Mouse (Mus musculus) liver (tissue): ENCODE results near the gene Dab1.

Experiments
- DNase-seq: peaks from one replicate; pipeline ENCODE4 v3.0.0-alpha.2; 2020; ENCODE audit warnings: mixed read lengths

The Dab1 gene

DNA sequence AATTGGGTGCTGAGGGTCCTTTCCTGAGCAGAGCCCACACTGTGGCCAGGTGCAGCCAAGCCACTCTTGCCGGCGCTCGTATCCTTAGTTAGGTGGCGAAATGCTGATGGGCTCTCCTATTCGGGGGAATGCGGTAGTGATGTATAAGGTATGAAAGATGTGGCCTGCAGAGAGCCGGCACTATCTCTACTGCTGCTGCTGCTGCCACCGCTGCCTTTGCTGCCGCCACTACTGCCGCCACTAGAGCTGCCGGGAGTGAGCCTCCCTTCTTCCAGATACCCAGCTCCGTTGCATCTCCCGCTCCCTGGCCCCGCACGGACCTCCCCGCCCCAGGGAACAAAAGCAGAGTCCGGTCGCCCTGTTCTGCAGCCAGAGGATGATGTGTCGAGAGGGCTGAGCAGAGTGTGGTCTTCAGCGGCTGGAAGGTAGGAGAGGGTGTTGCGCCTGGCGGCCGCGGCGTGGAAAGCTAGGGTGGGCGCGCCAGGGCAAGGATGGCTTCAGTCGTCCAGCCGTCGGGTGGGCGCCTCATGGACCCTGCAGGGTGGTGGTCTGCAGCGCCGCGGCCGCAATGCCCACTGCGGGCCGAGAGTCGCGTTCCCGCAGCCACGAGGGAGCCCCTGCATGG, at the start of gene Dab1:
Dab1 (plus strand) TSS at position 39 of the 625 bp plus-strand sequence.
- no peak for DNase-seq

DNA sequence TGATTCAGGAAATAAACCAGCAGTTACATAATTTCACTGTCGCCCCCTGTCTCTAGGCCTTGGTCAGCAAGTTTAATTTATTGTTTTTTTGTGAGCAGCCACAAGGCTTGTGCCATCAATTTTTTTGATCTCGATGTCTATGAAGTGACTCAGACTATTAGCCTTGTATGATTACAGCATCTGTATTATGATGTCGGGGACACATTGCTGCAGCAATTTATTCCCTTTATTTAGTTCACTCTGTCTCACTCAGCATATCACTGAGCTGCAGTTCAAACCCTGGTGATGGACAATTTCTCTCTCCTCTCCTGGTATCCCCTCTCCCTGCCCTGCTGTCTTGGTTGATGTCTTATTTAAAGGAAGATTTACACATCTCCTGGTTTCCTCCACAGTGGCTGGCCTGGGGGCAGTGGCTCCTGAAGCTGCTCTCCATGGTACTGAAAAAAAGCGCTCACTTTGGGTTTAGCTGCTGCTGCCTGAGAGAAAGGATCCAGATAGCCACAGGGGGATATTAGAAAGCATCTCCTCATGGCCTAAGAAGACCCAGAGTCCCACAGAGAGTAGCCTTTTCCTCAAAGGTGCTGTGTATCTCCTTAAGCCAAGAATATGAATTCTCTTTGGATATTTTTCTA, 47.3 kb upstream of the Dab1 start:
- DNase-seq: peak; percentile 14

DNA sequence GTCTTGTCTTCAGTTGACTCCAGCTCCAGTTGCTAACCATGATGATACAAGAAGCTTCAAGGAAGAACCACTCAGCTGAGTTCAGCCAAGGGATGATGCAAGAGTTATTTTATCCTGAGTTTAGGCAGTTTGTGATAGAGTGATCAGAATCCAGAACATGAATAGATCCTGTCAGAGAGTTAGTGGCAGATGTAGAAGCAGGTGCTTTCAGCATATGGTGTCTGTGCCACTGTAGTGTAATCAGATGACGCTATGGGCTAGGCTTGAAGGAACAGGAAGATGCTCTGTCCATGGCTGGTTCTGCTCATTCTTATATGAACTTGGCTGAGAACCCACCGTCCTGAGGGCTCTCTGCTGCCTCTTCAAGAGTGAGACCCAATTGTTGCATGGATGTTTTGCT, 43.6 kb upstream of the Dab1 start:
- DNase-seq: no peak

DNA sequence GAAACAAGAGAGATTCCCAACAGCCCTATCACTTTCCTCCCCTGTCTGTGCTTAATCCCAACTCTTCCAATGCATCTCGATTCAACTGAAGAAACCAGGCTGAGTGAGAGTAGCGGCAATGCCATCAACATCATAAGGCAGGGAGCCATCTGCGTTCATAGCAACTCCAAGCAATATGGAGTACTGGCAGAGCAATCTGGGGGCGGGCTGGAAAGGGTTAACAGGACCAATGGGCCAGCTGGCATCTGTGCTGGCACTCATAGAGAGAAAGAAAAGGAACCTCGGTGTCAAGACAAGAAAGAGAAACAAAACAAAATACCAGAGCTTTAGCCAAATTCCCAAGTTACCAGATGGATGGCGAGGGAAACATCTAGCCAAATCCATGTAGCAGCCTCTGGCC, 42.9 kb upstream of the Dab1 start:
- DNase-seq: no peak

DNA sequence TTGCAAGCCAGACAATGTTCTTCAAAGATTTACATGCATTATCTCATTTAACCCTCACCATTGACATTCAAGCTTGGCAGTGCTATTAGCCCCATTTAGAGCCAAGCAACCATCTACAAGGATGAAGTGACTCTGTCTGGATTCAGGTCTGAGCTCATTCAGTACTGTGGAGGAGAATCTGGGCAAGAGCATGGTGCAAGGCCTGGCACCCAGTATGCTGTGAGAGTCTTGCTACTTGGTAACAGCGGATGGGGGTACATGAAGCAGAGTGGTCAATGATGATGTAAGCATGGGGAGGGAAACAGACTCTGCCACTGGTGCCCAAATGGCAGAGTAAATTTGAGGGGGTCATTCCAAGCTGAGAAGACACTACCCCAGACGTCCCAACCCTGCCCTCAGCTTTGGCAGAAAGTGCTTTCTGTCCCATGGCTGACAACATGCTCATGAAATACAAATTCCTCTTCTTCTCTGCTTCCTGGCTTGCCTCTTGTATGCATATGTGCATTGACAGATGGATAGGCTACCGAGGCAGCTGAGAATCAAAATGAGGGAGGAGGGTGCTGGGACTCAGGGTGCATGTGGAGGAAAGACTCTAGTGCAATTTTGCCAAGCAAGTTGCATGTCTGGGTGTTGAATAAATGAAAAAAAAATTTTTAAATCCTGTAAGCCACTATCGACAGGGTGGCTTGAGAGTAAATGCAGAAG, 41.9 kb upstream of the Dab1 start:
- DNase-seq: no peak

DNA sequence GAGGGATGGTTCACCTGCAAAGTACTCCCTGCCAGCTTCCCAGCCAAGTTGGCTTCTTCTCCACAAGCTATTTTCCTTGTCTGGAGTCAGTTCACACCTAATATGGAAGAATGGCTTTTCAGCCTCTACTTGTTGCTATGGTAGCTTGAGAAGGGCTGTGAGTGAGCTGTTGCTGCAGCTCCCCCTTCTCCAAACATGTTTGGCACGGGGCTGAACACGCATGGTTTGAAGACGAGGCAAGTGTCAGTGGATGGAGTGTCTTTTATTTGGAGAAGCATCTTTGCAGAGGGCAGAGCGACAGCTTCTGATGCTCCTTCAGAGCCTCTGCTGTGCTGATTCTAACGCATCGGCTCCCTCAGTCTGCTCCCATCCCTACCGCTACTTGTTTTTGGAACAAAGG, 41.3 kb upstream of the Dab1 start:
- no peak for DNase-seq

DNA sequence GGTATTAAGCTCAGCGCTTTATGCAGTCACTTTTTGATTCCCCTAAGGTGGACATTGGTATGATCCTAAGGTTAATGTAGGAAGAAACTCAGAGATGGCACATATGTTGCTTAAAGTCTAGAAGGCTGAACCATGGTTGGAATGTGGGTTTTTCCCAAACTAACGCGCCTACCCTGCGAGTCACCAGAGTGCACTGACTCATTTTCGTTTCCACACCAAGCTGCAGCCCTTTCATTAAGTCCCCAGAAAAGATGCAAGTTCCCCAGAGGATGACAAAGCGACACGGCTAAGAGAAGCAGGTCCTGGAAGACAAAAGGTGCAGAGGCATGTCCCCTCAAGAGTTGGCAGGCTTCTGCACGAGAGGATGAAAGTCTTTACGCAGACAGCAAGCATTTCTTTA, 39.1 kb upstream of the Dab1 start:
- DNase-seq: no peak

DNA sequence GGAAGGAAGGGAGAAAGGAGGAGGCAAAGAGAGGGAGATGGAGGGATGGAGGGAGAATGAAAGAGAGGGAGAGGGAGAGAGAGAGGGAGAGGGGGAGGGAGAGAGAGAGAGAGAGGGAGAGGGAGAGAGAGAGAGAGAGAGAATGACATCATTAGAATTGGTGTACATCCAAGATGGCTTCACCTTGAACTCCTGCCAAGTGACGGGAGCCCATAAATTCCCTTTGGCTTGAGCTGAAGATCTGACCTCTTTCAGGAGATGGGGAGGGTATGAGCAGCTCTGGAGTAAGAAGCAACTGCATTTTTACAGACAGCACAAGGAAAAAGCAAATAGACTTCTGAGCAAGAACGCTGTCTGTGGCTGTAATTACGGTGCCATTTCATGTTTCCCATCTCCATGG, 4.1 kb upstream of the Dab1 start:
- no peak for DNase-seq

DNA sequence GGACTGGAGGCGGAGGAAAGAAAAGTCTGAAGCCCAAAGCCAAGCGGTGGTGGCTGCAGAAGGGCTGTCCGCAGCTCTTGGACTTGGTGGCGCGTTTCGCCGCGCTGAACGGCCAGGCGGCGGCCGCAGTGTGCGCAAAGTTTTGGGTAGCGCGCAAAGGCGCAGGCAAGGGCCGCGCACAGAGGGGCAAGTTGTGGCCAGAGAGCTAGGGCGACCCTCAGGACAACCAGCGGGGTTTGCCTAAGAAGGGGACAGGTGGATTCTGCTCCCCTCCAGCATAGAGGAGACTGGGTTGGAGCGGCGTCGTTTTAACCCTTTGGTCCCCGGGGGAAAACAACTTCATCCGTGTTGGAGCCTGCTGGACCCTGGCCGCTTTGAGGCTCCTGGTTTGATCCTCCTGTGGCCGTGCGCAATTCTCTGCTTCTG, 800 bp downstream of the Dab1 start:
- no peak for DNase-seq

DNA sequence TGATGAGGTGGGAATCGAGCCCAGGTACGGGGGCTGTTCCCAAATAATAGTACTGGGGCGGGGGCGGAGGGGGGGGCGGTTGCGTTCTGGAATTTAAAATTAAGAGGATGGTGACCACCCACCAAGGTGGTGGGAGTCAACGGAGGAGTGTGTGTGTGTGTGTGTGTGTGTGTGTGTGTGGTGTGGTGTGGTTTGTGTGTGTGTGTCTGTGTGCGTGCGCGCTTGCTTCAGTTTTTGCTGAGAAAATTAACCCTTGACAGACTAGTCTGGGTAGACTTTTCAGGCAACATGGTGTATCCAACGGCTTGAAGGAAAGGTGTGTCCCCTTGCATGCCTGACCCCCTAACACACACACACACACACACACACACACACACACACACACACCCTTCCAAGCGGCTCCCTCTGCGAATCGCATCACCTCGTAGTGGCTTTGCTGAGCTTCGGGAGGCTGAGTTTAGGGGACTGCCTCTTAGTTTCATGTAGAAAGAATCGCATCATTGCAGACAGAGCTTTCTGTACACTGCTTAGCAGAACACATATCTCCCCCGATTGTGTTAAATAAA, 1.5 kb downstream of the Dab1 start:
- DNase-seq: no peak

DNA sequence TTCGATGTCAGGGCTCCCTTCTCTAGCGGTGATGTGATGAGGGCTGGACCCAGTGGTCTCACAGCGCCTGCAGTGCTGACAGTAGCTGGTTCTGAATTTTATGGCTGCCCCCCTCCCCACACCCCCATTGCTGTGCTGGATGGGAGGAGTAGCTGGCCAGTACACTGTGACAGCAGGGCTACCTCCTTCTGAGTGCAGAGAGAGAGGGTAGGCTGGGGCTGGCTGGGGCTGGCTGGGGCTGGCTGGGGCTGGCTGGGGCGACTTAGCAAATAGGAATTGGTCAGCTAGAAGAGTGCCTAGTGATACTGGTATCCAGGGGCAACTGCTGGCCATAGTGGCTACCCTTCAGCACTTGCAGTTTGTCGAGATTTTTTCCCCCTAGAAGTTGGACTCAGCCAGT, 2.4 kb downstream of the Dab1 start:
- DNase-seq: no peak

DNA sequence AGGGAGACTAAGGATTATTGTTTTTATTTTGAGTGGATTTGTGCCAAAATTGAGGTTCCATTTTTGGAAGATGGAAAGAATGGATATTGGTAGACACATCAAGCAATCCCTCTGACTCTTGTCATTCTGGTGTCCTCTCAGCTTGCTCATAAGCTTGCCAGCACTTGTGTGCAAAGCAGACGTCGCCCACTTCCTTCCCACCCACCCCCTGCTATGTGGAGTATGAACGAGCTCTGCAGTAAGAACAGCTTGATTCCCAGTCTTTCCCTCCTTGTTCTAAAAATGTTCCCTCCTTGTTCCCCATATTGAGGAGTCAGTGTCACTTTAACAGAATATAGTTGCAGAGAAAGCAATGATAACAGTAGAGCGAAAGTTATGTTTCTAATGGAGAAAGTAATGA, 11.0 kb downstream of the Dab1 start:
- no peak for DNase-seq

DNA sequence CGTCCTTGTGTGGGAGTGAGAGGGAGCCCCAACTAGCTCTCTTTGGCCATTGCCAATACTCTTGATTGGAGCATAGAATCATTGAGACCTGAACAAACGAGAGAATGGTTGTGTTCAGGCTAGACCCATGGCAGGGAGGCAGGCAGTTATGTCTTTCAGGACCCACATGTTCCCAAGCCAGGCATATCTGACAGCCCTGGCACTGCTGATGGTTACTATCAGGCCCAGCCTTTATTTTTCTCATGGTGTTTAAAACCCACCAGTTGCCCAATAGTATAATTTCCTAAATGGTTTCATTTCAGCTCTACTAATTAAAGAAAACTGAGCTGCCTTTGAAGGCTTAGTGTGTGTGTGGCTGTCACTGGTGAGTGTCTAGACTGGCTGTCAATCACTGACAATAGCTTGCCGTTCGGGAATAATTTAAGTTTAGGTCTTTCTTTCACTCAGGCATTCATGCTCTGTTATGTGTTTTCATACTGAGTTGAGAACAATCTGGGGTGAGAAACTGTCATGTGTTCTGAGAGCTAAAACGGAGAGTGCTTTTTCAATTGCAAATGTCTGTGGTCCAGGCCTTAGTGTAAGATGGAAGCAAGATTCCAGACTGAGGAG, 17.1 kb downstream of the Dab1 start:
- no peak for DNase-seq

DNA sequence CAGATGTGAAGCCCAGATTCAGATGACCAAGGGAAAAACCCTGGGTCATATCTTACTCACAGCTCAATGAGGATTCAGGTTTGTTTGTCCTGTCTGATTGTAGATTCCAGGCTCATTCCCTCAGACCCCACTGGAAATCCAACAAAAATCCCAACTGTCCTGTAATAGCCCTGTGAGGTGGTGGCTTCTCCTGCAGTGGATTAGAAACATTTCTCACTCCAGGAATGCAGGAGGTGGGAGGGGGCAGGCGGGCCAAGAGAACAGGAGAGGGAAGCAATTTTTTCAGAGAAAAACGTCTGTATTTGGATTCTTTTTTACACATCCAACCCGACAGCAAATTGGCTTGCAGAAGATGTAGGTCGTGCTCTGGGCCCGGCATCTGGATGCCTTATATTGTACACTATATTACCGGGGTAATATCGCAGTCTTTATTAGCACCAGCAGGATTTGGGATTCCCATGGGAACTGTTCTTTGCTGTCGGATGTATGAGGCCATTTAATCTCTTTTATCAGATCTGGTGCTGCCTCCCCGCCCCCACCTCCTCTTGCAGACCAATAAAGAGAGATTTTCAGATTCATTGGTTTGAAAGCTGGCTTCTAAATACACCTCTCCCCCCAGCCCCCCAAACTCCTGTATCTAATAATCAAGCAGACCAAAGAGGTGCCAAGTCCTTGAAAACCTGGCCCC, 29.2 kb downstream of the Dab1 start:
- no peak for DNase-seq

DNA sequence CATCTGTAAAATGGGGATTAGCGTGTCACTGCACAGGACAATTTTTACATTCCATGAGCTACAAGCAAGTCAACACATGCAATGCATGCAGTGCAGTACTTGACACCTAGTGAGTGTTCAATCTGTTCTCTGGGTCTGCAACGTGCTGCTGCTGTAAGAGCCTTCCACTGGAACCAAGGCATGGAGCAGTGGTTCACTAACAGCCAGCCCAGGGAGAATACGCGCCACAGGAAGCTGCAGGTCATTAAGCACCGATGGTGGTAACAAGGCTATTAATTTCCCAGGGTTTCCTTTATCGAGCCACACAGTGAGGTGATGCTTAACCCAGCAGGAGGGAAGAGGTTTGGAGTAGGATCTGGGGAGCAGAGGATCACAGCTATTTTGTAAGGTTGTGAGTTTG, 36.6 kb downstream of the Dab1 start:
- DNase-seq: no peak

DNA sequence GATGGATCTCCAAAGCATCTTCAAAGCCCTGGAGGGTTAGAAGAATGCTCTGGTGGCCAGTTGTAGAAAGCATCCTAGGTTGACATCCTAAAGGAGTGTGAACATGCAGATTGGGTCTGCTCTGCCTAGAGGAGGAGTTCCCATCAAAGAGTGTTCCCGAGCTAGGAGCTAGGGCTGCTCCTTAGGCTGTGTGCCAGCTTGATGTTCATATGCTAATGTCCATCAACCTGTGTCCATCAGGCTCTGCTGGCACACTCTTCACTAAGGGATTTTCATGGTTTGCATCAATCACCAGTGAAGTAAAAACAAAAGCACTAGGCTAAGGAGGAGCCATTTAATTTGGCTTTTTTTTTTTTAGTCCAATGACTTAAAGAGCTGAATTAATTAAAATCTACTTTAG, 42.2 kb downstream of the Dab1 start:
- no peak for DNase-seq

DNA sequence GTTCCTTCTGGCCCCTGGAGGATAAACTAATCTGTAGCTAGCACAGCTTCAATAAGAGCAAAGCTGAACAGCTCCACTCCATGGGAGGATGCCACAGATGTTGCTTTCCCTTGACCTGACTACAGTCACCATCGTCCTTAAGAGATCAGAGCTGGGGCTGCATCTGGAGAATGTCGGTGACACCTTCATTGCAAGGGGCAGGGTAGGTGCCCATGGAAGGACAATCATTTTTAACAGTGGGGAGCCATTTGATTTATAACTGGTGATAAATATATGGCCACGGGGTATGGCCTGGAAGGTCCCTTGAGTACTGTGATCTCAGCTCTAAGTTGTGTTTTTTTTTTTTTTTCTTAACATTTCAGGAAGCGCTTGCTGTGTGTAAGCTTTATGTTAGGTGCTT, 48.3 kb downstream of the Dab1 start:
- no peak for DNase-seq

DNA sequence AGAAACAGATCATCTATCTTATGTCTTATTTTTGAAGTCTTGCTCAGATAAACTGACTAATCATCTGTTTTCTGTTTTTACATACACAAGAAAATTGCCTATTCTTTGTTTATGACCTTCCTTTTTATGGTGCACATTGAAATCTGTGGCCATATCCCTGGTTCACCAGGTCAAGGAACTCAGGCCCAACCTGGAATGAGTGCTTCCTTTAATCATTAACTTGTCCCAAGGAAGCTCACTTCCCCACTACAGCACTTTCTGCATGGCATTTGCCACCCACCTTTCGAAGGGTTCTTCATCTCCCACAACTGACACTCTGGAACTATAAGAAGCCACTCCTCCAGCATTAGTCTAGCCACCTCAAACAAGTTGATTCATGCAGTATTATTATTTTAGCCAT, 58.0 kb downstream of the Dab1 start:
- DNase-seq: no peak

DNA sequence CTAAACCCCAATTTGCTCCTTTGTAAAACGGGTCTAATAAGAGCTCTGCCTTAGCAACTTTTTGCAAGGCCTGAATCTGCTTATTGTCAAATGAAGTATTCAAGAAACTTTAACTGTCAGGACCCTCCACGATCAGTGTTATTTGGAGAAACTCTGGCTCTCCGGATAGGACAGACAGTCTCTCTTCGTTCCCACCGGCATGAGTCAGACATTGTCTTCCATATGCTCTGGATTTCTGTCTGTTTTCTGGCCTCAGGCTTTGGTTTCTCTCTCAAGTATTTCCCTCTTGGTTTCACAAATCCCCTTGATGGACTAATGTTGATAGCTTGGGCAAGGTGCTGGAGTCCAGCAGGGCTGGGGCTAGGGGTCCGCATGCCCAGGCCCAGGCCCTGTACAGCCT, 59.3 kb downstream of the Dab1 start:
- no peak for DNase-seq

DNA sequence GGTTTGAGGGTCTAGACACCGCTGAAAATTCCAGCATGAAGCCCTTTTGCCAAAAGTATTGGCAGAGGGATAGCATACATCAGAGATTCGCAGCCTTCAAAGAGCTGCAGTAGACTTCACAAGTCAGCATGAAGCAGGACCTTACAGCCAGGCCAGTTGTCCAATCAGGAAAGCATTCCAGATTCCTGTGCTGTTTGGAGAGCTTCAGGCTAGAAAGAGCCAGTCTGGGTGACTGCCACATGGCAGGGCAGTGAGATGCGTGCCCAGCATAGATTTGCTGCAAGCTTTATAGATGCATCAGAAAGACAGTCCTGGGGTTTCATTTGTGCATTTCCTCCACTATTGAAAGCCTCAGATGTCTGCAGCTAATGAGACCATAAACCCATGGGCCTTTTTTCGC, 66.0 kb downstream of the Dab1 start:
- no peak for DNase-seq

DNA sequence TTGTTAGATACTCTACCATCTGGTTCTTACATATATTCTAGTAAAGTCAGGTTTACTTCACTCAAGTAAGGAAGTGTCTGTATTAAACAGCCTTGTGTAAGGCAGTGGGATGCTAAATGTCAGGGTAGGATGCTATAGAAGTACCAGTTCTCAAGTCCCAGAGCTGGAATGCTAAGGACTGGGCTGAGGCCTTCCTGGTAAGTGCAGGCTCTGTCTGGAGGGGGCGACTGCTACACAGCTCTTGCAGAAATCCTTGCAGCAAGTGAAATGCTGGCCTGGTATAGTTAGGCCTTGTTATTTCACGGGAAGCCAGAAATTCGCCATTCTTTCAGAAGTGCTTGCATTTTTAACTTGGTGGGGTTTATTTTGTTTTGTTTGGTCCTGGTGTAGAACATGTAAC, 72.6 kb downstream of the Dab1 start:
- DNase-seq: no peak

DNA sequence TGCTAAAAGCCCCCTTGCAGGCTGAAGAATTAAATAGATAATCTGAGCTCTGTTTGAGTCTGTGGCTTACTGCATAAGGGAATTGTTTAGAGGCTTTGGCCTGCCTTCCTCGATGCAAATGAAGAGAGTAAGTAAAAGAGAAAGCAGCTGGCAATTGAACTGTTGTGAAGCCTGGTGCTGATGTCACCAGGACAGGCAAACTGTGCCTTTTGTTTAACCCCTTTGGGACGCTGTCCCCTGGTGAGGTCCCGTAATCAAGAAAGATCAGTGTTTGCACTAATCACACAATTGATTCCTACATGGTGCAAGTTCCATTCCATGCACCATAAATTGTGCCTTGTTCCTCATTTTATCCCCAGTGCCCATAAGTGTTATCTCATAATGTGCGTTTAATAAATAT, 80.6 kb downstream of the Dab1 start:
- no peak for DNase-seq

DNA sequence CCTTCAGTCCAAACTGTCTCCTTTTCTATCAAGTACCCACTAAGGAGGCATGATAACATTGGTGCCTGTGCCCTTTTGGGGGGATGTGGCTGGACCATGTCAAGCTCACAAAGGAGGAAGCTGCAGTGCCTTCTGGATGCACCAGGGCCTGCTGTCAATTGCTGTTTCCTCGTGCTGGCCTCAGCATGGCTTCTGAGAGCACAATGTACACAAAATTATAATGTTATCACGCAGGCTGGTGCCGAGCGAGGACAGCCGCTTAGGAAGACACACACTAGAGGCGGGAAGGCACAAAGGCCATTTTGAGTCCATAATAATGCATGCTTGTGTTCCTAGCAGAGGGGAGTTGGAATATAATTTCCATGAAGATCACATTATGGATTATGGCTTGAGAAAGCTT, 81.2 kb downstream of the Dab1 start:
- DNase-seq: no peak
